Mouse (Mus musculus) CH12.LX (cell line): ENCODE results near the gene Dtx3.

Source experiments
- BHLHE40 ChIP-seq: IDR thresholded peaks from 2 replicates; pipeline ENCODE4 v1.6.1; 2011; ENCODE audit warnings: mild to moderate bottlenecking, low read depth, low read length, improper control_type of control experiment
- CHD2 ChIP-seq: IDR thresholded peaks from 2 replicates; pipeline ENCODE4 v1.6.1; 2011; ENCODE audit warnings: low read length, improper control_type of control experiment
- CTCF ChIP-seq, 2 experiments: IDR thresholded peaks in 1 of 2; conservative IDR thresholded peaks in 1 of 2; 2 replicates each; pipeline ENCODE4 v1.5.1; 2011 to 2012; ENCODE audit warnings: low read depth in 2 of 2, low read length in 2 of 2, improper control_type of control experiment in 1 of 2, inconsistent platforms in 1 of 2, mild to moderate bottlenecking in 1 of 2, moderate library complexity in 1 of 2
- E2F4 ChIP-seq: IDR thresholded peaks from 2 replicates; pipeline ENCODE4 v1.6.1; 2011; ENCODE audit warnings: low read depth, low read length, improper control_type of control experiment; ENCODE audit not compliant: insufficient replicate concordance
- EP300 ChIP-seq: IDR thresholded peaks from 2 replicates; pipeline ENCODE4 v1.6.1; 2011; ENCODE audit warnings: low read length, improper control_type of control experiment
- ETS1 ChIP-seq: conservative IDR thresholded peaks from 2 replicates; pipeline ENCODE4 v1.6.1; 2012; ENCODE audit warnings: low read depth, mild to moderate bottlenecking, inconsistent platforms, low read length, improper control_type of control experiment, moderate library complexity
- JUND ChIP-seq: conservative IDR thresholded peaks from 2 replicates; pipeline ENCODE4 v1.6.1; 2011; ENCODE audit warnings: low read depth, low read length, improper control_type of control experiment
- MXI1 ChIP-seq: IDR thresholded peaks from 2 replicates; pipeline ENCODE4 v1.6.1; 2011; ENCODE audit warnings: mild to moderate bottlenecking, low read depth, low read length, improper control_type of control experiment
- POLR2A ChIP-seq: IDR thresholded peaks from 2 replicates; pipeline ENCODE4 v1.6.1; 2011; ENCODE audit warnings: low read depth, mild to moderate bottlenecking, improper control_type of control experiment, low read length
- POLR2AphosphoS2 ChIP-seq: IDR thresholded peaks from 2 replicates; pipeline ENCODE4 v1.6.1; 2011; ENCODE audit warnings: low read depth, low read length, improper control_type of control experiment
- SMC3 ChIP-seq: IDR thresholded peaks from 2 replicates; pipeline ENCODE4 v1.6.1; 2011; ENCODE audit warnings: low read depth, low read length, improper control_type of control experiment
- USF1 ChIP-seq: IDR thresholded peaks from 2 replicates; pipeline ENCODE4 v1.6.1; 2014; ENCODE audit warnings: low read depth, mild to moderate bottlenecking, inconsistent platforms, low read length, improper control_type of control experiment
- ZC3H11A ChIP-seq: IDR thresholded peaks from 2 replicates; pipeline ENCODE4 v1.6.1; 2012; ENCODE audit warnings: low read depth, mild to moderate bottlenecking, inconsistent platforms, low read length, improper control_type of control experiment
- ZNF384 ChIP-seq: IDR thresholded peaks from 2 replicates; pipeline ENCODE4 v1.6.1; 2012; ENCODE audit warnings: low read depth, low read length, improper control_type of control experiment, inconsistent platforms

DNA sequence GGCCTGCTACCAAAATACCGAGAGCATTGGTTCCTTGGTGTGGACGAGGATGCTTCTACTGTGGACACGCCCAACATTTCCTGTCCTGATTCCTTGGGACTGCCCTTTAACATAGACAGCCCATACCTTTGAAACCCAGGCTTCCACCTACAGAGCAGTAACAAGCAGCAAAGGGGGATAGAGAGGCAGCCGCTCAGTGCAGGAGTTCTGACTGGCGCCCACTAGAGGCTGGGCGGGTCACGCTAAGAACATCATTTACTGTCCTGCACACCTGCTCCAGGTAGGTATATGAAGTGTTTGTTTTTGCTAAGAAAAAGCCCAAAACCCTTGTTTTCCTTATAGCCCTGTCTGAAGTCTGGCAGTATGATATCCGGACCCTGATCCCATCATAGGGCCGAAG, 37.6 kb upstream of the Dtx3 start:
- no peak for TF ChIP-seq ETS1
- no peak for TF ChIP-seq JUND
- TF ChIP-seq CHD2: no peak
- TF ChIP-seq CTCF (conservative IDR thresholded peaks at IDR 0.05 in 1 of 2, IDR thresholded peaks at IDR 0.05 in 1 of 2; ENCODE audit: low read depth in 2 of 2, low read length in 2 of 2): peak; percentile 50 to 66
- no peak for TF ChIP-seq ZNF384
- TF ChIP-seq BHLHE40: no peak
- TF ChIP-seq POLR2A: no peak
- no peak for TF ChIP-seq POLR2AphosphoS2
- no peak for TF ChIP-seq E2F4
- no peak for TF ChIP-seq EP300
- TF ChIP-seq SMC3: no peak
- no peak for TF ChIP-seq ZC3H11A
- no peak for TF ChIP-seq MXI1
- no peak for TF ChIP-seq USF1
